Mouse (Mus musculus) stomach, postnatal 0 days (tissue): ENCODE results near the gene Cog6.

Experiments
- CTCF ChIP-seq: IDR thresholded peaks from 2 replicates; pipeline ENCODE4 v1.5.1; 2016; ENCODE audit warnings: antibody characterized with exemption, low read depth, mild to moderate bottlenecking, moderate library complexity
- EP300 ChIP-seq: optimal IDR thresholded peaks from 2 replicates; pipeline ENCODE3; 2016; ENCODE audit warnings: antibody characterized with exemption

GRCm38 (mm10) chr3:53004406-53005114, 12.5 kb downstream of the Cog6 start:
- TF ChIP-seq CTCF: peak; percentile 83
- TF ChIP-seq EP300: no peak
